Mouse (Mus musculus) CH12.LX (cell line): Measurements from ENCODE around the gene Ugt1a6a. TPM values are rescaled to one million over a fixed set of nuclear protein-coding genes. Genes with fewer than 3 reads are reported as not detected.
"Not testable (repeated sequence)": the region's sequence is repeated elsewhere in the genome, so short reads cannot be mapped to it uniquely, and the experiment has no call there.

Experiments used
- DNase-seq: peaks from one replicate; pipeline ENCODE4 v3.0.0-alpha.2; 2013; ENCODE audit errors: extremely low read depth
- H3K27ac ChIP-seq: 2 replicates; pipeline ENCODE4 v1.5.1; 2012; ENCODE audit warnings: low read depth, mild to moderate bottlenecking, control low read depth, moderate library complexity; ENCODE audit not compliant: insufficient read depth
- H3K27me3 ChIP-seq: replicated peaks from 2 replicates; pipeline ENCODE3; 2012; ENCODE audit warnings: inconsistent platforms
- H3K36me3 ChIP-seq, 2 experiments: replicated peaks in 1 of 2; 2 replicates each; pipeline versions ENCODE3 to v1.6.1; 2012; ENCODE audit warnings: inconsistent platforms in 1 of 2, low read length in 1 of 2, mild to moderate bottlenecking in 1 of 2, mixed read lengths in 1 of 2, moderate library complexity in 1 of 2; ENCODE audit not compliant: control insufficient read depth in 1 of 2, insufficient read depth in 1 of 2
- H3K4me1 ChIP-seq, 2 experiments: 2 replicates each; pipeline ENCODE4 v1.6.1; 2012; ENCODE audit warnings: inconsistent platforms in 1 of 2, moderate library complexity in 1 of 2; ENCODE audit not compliant: insufficient read depth in 2 of 2, control insufficient read depth in 1 of 2
- H3K4me2 ChIP-seq: 2 replicates; pipeline ENCODE4 v1.6.1; 2012; ENCODE audit warnings: low read depth, mild to moderate bottlenecking, control low read depth; ENCODE audit not compliant: poor library complexity, insufficient read depth, severe bottlenecking
- H3K4me3 ChIP-seq, 3 experiments: fragments of 150-350 bp in 1 of 3; sonication (generic) in 1 of 3; replicated peaks in 1 of 3; 2 replicates each; pipeline versions ENCODE3 to v1.5.1; 2011 to 2012; ENCODE audit warnings: low read depth in 2 of 3, low read length in 2 of 3, mild to moderate bottlenecking in 2 of 3, moderate library complexity in 2 of 3, control low read depth in 1 of 3, improper control_type of control experiment in 1 of 3, inconsistent platforms in 1 of 3, mixed read lengths in 1 of 3; ENCODE audit not compliant: poor library complexity in 1 of 3
- H3K79me2 ChIP-seq: replicated peaks from 2 replicates; pipeline ENCODE4 v1.6.1; 2012; ENCODE audit warnings: mild to moderate bottlenecking, moderate library complexity; ENCODE audit not compliant: control insufficient read depth, poor library complexity, insufficient read depth, severe bottlenecking; ENCODE audit errors: extremely low read depth
- H3K9ac ChIP-seq: 2 replicates; pipeline ENCODE4 v1.6.1; 2012; ENCODE audit warnings: low read depth, mild to moderate bottlenecking, control low read depth, moderate library complexity; ENCODE audit not compliant: insufficient read depth
- H3K9me3 ChIP-seq: replicated peaks from 2 replicates; pipeline ENCODE3; 2012; ENCODE audit warnings: low read length, inconsistent platforms, mixed read lengths
- CHD1 ChIP-seq: IDR thresholded peaks from 2 replicates; pipeline ENCODE4 v1.6.1; 2012; ENCODE audit warnings: low read depth, low read length, improper control_type of control experiment, inconsistent platforms
- CTCF ChIP-seq, 2 experiments: IDR thresholded peaks in 1 of 2; conservative IDR thresholded peaks in 1 of 2; 2 replicates each; pipeline ENCODE4 v1.5.1; 2011 to 2012; ENCODE audit warnings: low read depth in 2 of 2, low read length in 2 of 2, improper control_type of control experiment in 1 of 2, inconsistent platforms in 1 of 2, mild to moderate bottlenecking in 1 of 2, moderate library complexity in 1 of 2
- ELF1 ChIP-seq: IDR thresholded peaks from 2 replicates; pipeline ENCODE4 v1.6.1; 2014; ENCODE audit warnings: low read depth, mild to moderate bottlenecking, inconsistent platforms, low read length, improper control_type of control experiment
- EP300 ChIP-seq: IDR thresholded peaks from 2 replicates; pipeline ENCODE4 v1.6.1; 2011; ENCODE audit warnings: low read length, improper control_type of control experiment
- IRF4 ChIP-seq: IDR thresholded peaks from 2 replicates; pipeline ENCODE4 v1.6.1; 2014; ENCODE audit warnings: low read depth, mild to moderate bottlenecking, inconsistent platforms, low read length, improper control_type of control experiment
- JUN ChIP-seq: IDR thresholded peaks from 2 replicates; pipeline ENCODE4 v1.6.1; 2011; ENCODE audit warnings: low read depth, mild to moderate bottlenecking, low read length, improper control_type of control experiment, moderate library complexity; ENCODE audit not compliant: insufficient read depth
- JUND ChIP-seq: conservative IDR thresholded peaks from 2 replicates; pipeline ENCODE4 v1.6.1; 2011; ENCODE audit warnings: low read depth, low read length, improper control_type of control experiment
- MAZ ChIP-seq: IDR thresholded peaks from 2 replicates; pipeline ENCODE4 v1.6.1; 2012; ENCODE audit warnings: low read depth, mild to moderate bottlenecking, inconsistent platforms, low read length, improper control_type of control experiment, moderate library complexity
- MEF2A ChIP-seq: IDR thresholded peaks from 2 replicates; pipeline ENCODE4 v1.6.1; 2014; ENCODE audit warnings: low read depth, mild to moderate bottlenecking, inconsistent platforms, low read length, improper control_type of control experiment, borderline replicate concordance
- MYC ChIP-seq: IDR thresholded peaks from 2 replicates; pipeline ENCODE4 v1.6.1; 2011; ENCODE audit warnings: low read depth, mild to moderate bottlenecking, improper control_type of control experiment, low read length
- POLR2A ChIP-seq: IDR thresholded peaks from 2 replicates; pipeline ENCODE4 v1.6.1; 2011; ENCODE audit warnings: low read depth, mild to moderate bottlenecking, improper control_type of control experiment, low read length
- RAD21 ChIP-seq: IDR thresholded peaks from 2 replicates; pipeline ENCODE4 v1.6.1; 2011; ENCODE audit warnings: low read depth, mild to moderate bottlenecking, low read length, improper control_type of control experiment, moderate library complexity
- RCOR1 ChIP-seq: conservative IDR thresholded peaks from 2 replicates; pipeline ENCODE4 v1.6.1; 2012; ENCODE audit warnings: low read depth, mild to moderate bottlenecking, inconsistent platforms, low read length, improper control_type of control experiment
- SMC3 ChIP-seq: IDR thresholded peaks from 2 replicates; pipeline ENCODE4 v1.6.1; 2011; ENCODE audit warnings: low read depth, low read length, improper control_type of control experiment
- TBP ChIP-seq: conservative IDR thresholded peaks from 2 replicates; pipeline ENCODE4 v1.6.1; 2011; ENCODE audit warnings: low read depth, low read length, improper control_type of control experiment
- TCF12 ChIP-seq: IDR thresholded peaks from 2 replicates; pipeline ENCODE4 v1.6.1; 2014; ENCODE audit warnings: low read depth, mild to moderate bottlenecking, inconsistent platforms, low read length, improper control_type of control experiment
- ZNF384 ChIP-seq: IDR thresholded peaks from 2 replicates; pipeline ENCODE4 v1.6.1; 2012; ENCODE audit warnings: low read depth, low read length, improper control_type of control experiment, inconsistent platforms
- dilution Hi-C: fragments of 300-500 bp; cut with MboI; formaldehyde crosslinking; loops from 2 replicates; pipeline ENCODE4 v1.14.3; 2020; ENCODE audit warnings: low sequenced_read_pairs; ENCODE audit not compliant: extremely low pct_unique_long_range_greater_than_20kb, extremely low pct_ligation_motif_present
- in situ Hi-C: fragments of 300-500 bp; cut with MboI; formaldehyde crosslinking; loops from 3 replicates; pipeline ENCODE4 v1.14.3; 2019; ENCODE audit warnings: low sequenced_read_pairs, low pct_ligation_motif_present, low pct_unique_long_range_greater_than_20kb, mixed read lengths
- polyA plus RNA-seq: library from polyadenylated mRNA; unstranded; fragments of >175 nt; gene quantifications from 2 replicates; pipeline ENCODE4 v1.2.1, GENCODE M21; 2012; ENCODE audit warnings: low read depth; ENCODE audit not compliant: insufficient read length
- total RNA-seq, 2 experiments: library from RNA; depleted of rRNA; stranded (reverse); fragments of 300-350 nt in 1 of 2; fragments of >200 nt in 1 of 2; gene quantifications; 2 replicates each; pipeline ENCODE4 v1.2.3; 2012 to 2014

Ugt1a6a gene
- total and polyA plus RNA-seq, 3 experiments = 0.19 to 0.43 (median 0.30) TPM

DNA sequence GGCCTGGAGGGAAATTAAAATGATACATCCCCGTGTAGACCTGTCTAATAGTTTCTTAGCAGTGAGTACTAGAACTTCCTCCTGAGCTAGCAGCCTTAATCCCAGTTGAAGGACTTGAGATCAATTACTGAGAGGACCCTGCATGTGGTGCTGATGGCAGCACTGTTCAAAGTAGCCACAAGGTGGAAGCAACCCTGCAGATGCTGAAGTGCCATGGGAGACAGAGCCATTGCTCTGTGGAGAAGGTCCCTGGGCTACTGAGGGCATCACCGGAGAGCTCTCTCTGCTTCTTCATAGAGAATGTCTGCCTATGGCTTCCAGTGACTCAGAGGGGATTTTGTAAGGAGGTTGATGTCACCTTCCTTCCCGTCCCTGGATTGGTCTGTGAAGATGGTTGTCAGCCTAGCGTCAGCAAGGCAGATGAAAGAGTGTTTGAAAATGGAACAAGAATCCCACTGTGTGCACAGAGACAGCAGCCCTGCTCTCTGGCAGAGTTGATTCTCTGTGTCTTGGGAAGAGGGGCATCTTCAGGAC, 8.7 kb upstream of the Ugt1a6a start:
- not testable (repeated sequence) for H3K36me3 ChIP-seq

DNA sequence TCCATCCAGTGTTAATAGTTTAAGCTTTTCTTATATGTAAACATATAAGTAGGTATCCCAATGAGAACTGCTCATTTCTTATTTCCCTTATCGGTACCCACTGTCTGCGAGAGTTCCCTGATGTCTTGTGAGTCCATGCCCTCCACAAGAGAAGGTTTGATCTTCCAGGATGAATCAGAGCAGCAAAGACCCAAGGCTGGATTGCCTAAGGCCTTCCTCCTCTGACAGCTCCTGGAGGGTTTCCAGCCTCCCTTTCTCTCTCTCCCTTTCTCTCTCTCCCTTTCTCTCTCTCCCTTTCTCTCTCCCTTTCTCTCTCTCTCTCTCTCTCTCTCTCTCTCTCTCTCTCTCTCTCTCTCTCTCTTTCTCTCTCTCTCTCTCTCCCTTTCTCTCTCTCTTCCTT, 5.5 kb upstream of the Ugt1a6a start:
- dilution Hi-C loops, H3K9me3 ChIP-seq, H3K36me3 ChIP-seq, DNase-seq, H3K4me2 ChIP-seq, H3K27me3 ChIP-seq, H3K27ac ChIP-seq, in situ Hi-C loops, H3K79me2 ChIP-seq, H3K4me3 ChIP-seq, H3K9ac ChIP-seq: not testable (repeated sequence)
- peaks cover 0 to 25% of the 10 kb centered on the region in 2 experiments; a peak in 2 of 4 replicates for H3K4me1 ChIP-seq

More for the DNA sequence above, 8.7 kb upstream of the Ugt1a6a start:
- H3K9me3 ChIP-seq = not testable (repeated sequence)
- peaks cover 0 to 15% of the 10 kb centered on the region in 2 experiments; a peak in 2 of 4 replicates for H3K4me1 ChIP-seq
- TF ChIP-seq CTCF (conservative IDR thresholded peaks at IDR 0.05 in 1 of 2, IDR thresholded peaks at IDR 0.05 in 1 of 2; ENCODE audit: low read depth in 2 of 2, low read length in 2 of 2) (peak in 1 of 2 experiments; percentile 55; a peak in 2 of 4 replicates), SMC3 (peak; percentile 35), RAD21 (peak; percentile 27)
- TF ChIP-seq, all 38 proteins: peak for 3; not testable (repeated sequence) for 35
- H3K4me3 ChIP-seq, H3K79me2 ChIP-seq, dilution Hi-C loops, in situ Hi-C loops, H3K27ac ChIP-seq, H3K4me2 ChIP-seq, H3K9ac ChIP-seq, H3K27me3 ChIP-seq: not testable (repeated sequence)
- DNase-seq = peak; percentile 15

DNA sequence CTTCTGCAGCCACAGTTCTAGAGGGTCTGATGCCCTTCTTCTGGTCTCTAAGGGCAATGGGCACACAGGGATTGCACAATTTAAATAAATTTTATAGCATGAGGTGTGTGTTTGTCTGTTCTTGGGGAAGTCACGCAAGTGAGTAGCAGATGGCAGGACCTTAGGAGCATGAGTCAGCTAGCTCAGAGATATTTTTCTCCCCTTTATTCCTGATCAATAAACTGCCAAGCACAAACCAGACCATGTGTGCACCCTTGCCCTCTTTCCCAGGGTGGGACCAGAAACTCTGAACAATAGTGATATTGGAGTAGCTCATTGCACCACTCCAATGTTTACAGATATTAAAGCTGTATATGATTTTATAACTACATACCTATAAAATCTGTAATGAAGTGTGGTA, 4.4 kb upstream of the Ugt1a6a start:
- H3K4me1 ChIP-seq = peaks cover 0 to 33% of the 10 kb centered on the region in 2 experiments; a peak in 3 of 4 replicates
- H3K9me3 ChIP-seq, DNase-seq, H3K4me3 ChIP-seq, H3K36me3 ChIP-seq, H3K27ac ChIP-seq, dilution Hi-C loops, H3K79me2 ChIP-seq, H3K9ac ChIP-seq, H3K4me2 ChIP-seq, H3K27me3 ChIP-seq: not testable (repeated sequence)
- in situ Hi-C loops = loop anchor here (10.0 kb wide), 1 partner anchor 155 kb away; no protein-coding TSS in a partner anchor

DNA sequence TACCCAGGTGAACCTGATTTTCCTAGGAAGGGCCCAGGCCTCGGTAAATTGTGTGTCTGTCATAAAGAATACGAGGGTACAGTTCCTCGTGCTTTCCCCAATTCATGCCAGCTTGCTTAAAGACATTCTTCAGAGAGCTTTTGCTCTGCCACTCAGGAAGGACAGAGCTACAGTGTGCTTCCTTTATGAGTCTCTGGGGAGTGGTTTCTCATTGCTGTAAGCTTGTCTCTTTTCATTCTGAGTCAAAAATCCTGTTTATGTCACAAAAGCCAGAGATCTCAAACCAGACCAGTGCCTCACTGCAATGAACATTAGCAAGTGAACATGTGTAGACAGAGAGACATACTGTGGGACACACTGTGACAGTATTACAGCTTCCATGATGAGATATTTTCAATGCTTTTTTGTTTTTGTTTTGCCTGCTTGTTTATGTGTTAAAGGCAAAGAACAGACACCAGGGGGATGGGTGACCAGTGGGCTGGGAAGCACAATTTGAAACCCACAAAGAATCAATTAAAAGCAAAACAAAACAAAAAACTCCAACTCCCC, 627 bp upstream of the Ugt1a6a start:
- no peak overlapping the region for H3K4me3 ChIP-seq
- dilution Hi-C loops = no loop called here
- TF ChIP-seq RCOR1 = no peak
- TF ChIP-seq EP300 = peak; percentile 78
- TF ChIP-seq ZNF384 = no peak
- peak; percentile 19; the same call in 1 of the 2 replicates for TF ChIP-seq ELF1
- no peak for TF ChIP-seq MAZ
- TF ChIP-seq CHD1 = no peak
- TF ChIP-seq TCF12 = peak; percentile 17; the same call in 1 of the 2 replicates
- TF ChIP-seq JUN = peak; percentile 39
- TF ChIP-seq MEF2A = 0 out of 2 replicates have a peak, but pooled peaks have one; percentile 15
- peak; percentile 47; the same call in 1 of the 2 replicates for TF ChIP-seq JUND
- TF ChIP-seq TBP = 0 out of 2 replicates have a peak, but pooled peaks have one; percentile 17
- no peak for TF ChIP-seq CTCF (conservative IDR thresholded peaks at IDR 0.05 in 1 of 2, IDR thresholded peaks at IDR 0.05 in 1 of 2; ENCODE audit: low read depth in 2 of 2, low read length in 2 of 2)
- TF ChIP-seq IRF4 = peak; percentile 89
- no peak for TF ChIP-seq POLR2A
- peak; percentile 61; the same call in 1 of the 2 replicates for TF ChIP-seq MYC

More for the DNA sequence above, 627 bp upstream of the Ugt1a6a start:
- in situ Hi-C loops = loop anchor here (10.0 kb wide), 1 partner anchor 151 kb away; no protein-coding TSS in a partner anchor
- Histone ChIP-seq H3K27me3 (no peaks in the 10 kb centered on the region), H3K4me2 (peak overlapping the region; percentile 45), H3K9ac (no peak overlapping the region), H3K9me3 (no peaks in the 10 kb centered on the region), H3K27ac (no peak overlapping the region), H3K4me1 (peaks cover 0 to 31% of the 10 kb centered on the region in 2 experiments; a peak in 3 of 4 replicates), H3K79me2 (no peaks in the 10 kb centered on the region), H3K36me3 (no peaks in the 10 kb centered on the region)
- peak; percentile 76 for DNase-seq
